Mouse (Mus musculus) heart, embryonic 11.5 days (tissue): ENCODE measurements around the gene Olfr955. TPM values are rescaled to one million over a fixed set of nuclear protein-coding genes. Genes with fewer than 3 reads are reported as not detected.

Source experiments
- ATAC-seq: fragments of 200-750 bp; cut with Nextera tagmentation; replicated peaks from 2 replicates; pipeline ENCODE4 v1.8.0; 2017; ENCODE audit warnings: moderate library complexity; ENCODE audit not compliant: insufficient number of reproducible peaks, low FRiP score, low TSS enrichment
- H3K27ac ChIP-seq: fragments of 300-500 bp; sonication (generic); 2 replicates; pipeline ENCODE4 v1.5.1; 2014; ENCODE audit warnings: mild to moderate bottlenecking, low read depth, low read length
- H3K27me3 ChIP-seq: fragments of 300-500 bp; sonication (generic); 2 replicates; pipeline ENCODE4 v1.6.1; 2014; ENCODE audit warnings: mild to moderate bottlenecking, low read length, mixed read lengths; ENCODE audit not compliant: control insufficient read depth, insufficient read depth
- H3K36me3 ChIP-seq: fragments of 300-500 bp; sonication (generic); 2 replicates; pipeline ENCODE4 v1.6.1; 2014; ENCODE audit warnings: mild to moderate bottlenecking, low read length, moderate library complexity, mixed read lengths; ENCODE audit not compliant: control insufficient read depth, insufficient read depth
- H3K4me1 ChIP-seq: fragments of 300-500 bp; sonication (generic); 2 replicates; pipeline ENCODE4 v1.6.1; 2014; ENCODE audit warnings: low read length; ENCODE audit not compliant: control insufficient read depth, insufficient read depth
- H3K4me2 ChIP-seq: fragments of 300-500 bp; sonication (generic); 2 replicates; pipeline ENCODE4 v1.6.1; 2014; ENCODE audit warnings: mild to moderate bottlenecking, moderate library complexity
- H3K4me3 ChIP-seq: fragments of 300-500 bp; sonication (generic); 2 replicates; pipeline ENCODE4 v1.5.1; 2014; ENCODE audit warnings: low read depth, low read length
- H3K9ac ChIP-seq: fragments of 300-500 bp; sonication (generic); 2 replicates; pipeline ENCODE4 v1.6.1; 2014; ENCODE audit warnings: mild to moderate bottlenecking, low read depth, low read length, moderate library complexity
- H3K9me3 ChIP-seq: fragments of 300-500 bp; sonication (generic); replicated peaks from 2 replicates; pipeline ENCODE4 v1.6.1; 2016; ENCODE audit warnings: low read length; ENCODE audit not compliant: control insufficient read depth
- WGBS: fragments of 180-500 bp; shearing (Covaris S2); extraction: QIAGEN DNeasy Blood & Tissue Kit; methylation state at CpG from one replicate; pipeline ENCODE4 v1.1.7; 2014; ENCODE audit not compliant: insufficient replicate concordance; 5-methylcytosine and 5-hydroxymethylcytosine counted together
- polyA plus RNA-seq: library from polyadenylated mRNA; unstranded; fragments of >200 nt; fragmentation: Nextera tagmentation; extraction: Ambion mirVana; gene quantifications from 2 replicates; pipeline ENCODE4 v1.2.1, GENCODE M21; 2014

Gene Olfr955
- polyA plus RNA-seq, result not detected in 2 replicates

DNA sequence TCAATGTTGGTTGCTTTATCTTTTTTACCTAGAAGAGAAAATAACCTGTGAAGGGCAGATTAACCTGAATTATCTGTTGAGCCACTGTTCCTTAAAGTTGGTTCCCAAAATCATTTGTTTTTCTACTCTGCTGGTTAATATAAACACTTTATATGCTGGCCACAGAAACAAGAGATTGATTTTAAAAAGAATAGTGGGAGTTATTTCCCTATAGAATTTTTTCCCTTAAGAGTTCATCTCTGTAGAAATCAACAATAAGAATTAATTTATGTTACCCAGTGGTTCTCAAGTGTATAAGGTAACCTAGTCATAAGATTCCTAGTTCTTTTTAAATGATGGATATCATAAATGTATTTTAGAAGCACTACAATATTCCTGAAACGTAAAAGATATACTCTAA, at the start of gene Olfr955:
Gene Olfr955 (minus strand): TSS at position 101 of the 400 bp plus-strand sequence.
- Histone ChIP-seq H3K4me3 (no peak within 1 kb of the TSS), H3K9me3 (no peaks in the 10 kb centered on the region), H3K27me3 (no peaks in the 10 kb centered on the region), H3K9ac (no peak within 1 kb of the TSS), H3K36me3 (no peaks in the 10 kb centered on the region), H3K4me1 (no peaks in the 10 kb centered on the region), H3K27ac (no peak within 1 kb of the TSS), H3K4me2 (no peak within 1 kb of the TSS)
- 56% methylated on average over 1 of the region's 1 CpGs for WGBS
- no peak for ATAC-seq

DNA sequence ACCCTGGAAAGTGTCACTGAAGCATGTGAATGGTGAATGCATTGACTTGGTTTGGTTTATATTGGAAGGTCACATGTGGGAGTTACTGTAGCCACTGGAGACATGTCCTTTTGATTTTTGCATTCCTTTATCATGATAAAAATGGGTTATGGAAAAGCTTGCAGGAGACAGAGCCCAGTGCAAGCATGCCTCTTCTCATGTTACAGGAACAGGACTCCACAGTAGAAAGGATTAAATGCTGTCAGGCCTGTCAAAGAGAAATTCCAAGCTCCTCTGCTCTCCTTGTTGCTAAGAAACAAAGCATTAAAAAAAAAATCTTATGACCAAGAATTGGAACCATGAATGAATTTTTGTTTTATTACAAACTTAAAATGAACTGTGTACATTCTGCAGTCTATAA, 46.9 kb upstream of the Olfr955 start:
- Histone ChIP-seq H3K4me3 (no peak overlapping the region), H3K27ac (no peak overlapping the region), H3K4me2 (no peak overlapping the region), H3K27me3 (no peaks in the 10 kb centered on the region), H3K4me1 (no peaks in the 10 kb centered on the region), H3K36me3 (no peaks in the 10 kb centered on the region), H3K9ac (no peak overlapping the region), H3K9me3 (no peaks in the 10 kb centered on the region)
- ATAC-seq, result no peak

GRCm38 (mm10) chr9:39515531-39515930, 43.8 kb upstream of the Olfr955 start, which contains the start of gene Olfr957:
Olfr957 (minus strand) TSS chr9:39515809.
- no peaks in the 10 kb centered on the region for H3K36me3 ChIP-seq
- H3K9ac ChIP-seq, result no peak within 1 kb of the TSS
- no peak for ATAC-seq
- no peak within 1 kb of the TSS for H3K4me2 ChIP-seq
- WGBS, result 61% methylated on average over 3 of the region's 3 CpGs
- no peaks in the 10 kb centered on the region for H3K4me1 ChIP-seq
- H3K9me3 ChIP-seq, result no peaks in the 10 kb centered on the region
- H3K27me3 ChIP-seq, result no peaks in the 10 kb centered on the region
- H3K27ac ChIP-seq, result no peak within 1 kb of the TSS
- no peak within 1 kb of the TSS for H3K4me3 ChIP-seq

- 69% methylated on average over 9 of the region's 9 CpGs for WGBS
- Histone ChIP-seq H3K4me1 (no peaks in the 10 kb centered on the region), H3K4me3 (no peak overlapping the region), H3K27ac (no peak overlapping the region), H3K4me2 (no peak overlapping the region), H3K27me3 (no peaks in the 10 kb centered on the region), H3K9me3 (no peaks in the 10 kb centered on the region), H3K9ac (no peak overlapping the region), H3K36me3 (no peaks in the 10 kb centered on the region)
- no peak for ATAC-seq
Measured at GRCm38 (mm10) chr9:39509412-39509811, 37.7 kb upstream of the Olfr955 start.

GRCm38 (mm10) chr9:39508998-39509397, 37.3 kb upstream of the Olfr955 start:
- Histone ChIP-seq H3K36me3 (no peaks in the 10 kb centered on the region), H3K4me2 (no peak overlapping the region), H3K27ac (no peak overlapping the region), H3K27me3 (no peaks in the 10 kb centered on the region), H3K4me3 (no peak overlapping the region), H3K9ac (no peak overlapping the region), H3K4me1 (no peaks in the 10 kb centered on the region), H3K9me3 (no peaks in the 10 kb centered on the region)
- WGBS, result 7% methylated on average over 6 of the region's 6 CpGs
- no peak for ATAC-seq

DNA sequence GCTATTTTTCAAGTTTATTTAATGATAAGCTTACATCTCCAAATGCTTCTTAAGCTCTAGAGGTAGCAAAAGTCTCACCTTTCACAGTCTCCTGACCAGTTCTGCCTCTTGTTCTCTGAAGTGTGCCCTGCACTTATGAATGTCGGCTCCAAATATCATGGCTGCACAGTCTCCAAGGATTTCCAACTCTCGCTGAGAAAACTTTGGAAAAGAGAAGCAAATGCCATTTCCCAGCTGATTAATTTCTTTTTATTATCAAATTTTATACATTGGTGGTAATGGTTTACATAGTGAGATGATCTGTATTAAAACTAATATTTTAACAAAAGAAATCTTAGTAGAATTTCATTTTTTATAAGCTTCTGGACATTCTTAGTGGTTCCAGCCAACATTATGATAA, 22.2 kb upstream of the Olfr955 start, which contains the start of gene Olfr44:
Gene Olfr44 (minus strand): TSS at position 101 of the 400 bp plus-strand sequence.
- H3K9me3 ChIP-seq, result no peaks in the 10 kb centered on the region
- no peaks in the 10 kb centered on the region for H3K27me3 ChIP-seq
- no peak within 1 kb of the TSS for H3K27ac ChIP-seq
- H3K36me3 ChIP-seq, result no peaks in the 10 kb centered on the region
- no peak for ATAC-seq
- H3K4me1 ChIP-seq, result no peaks in the 10 kb centered on the region
- H3K4me2 ChIP-seq, result no peak within 1 kb of the TSS
- H3K4me3 ChIP-seq, result no peak within 1 kb of the TSS
- no peak within 1 kb of the TSS for H3K9ac ChIP-seq
- WGBS, result 86% methylated on average over 2 of the region's 2 CpGs

GRCm38 (mm10) chr9:39456401-39456800, 15.3 kb downstream of the Olfr955 start, which contains the start of gene Olfr954:
Olfr954 (plus strand) TSS chr9:39456701.
- Histone ChIP-seq H3K9me3 (no peaks in the 10 kb centered on the region), H3K4me2 (no peak within 1 kb of the TSS), H3K4me1 (no peaks in the 10 kb centered on the region), H3K27me3 (no peaks in the 10 kb centered on the region), H3K9ac (no peak within 1 kb of the TSS), H3K27ac (no peak within 1 kb of the TSS), H3K36me3 (no peaks in the 10 kb centered on the region), H3K4me3 (no peak within 1 kb of the TSS)
- no peak for ATAC-seq
- WGBS, result 73% methylated on average over 6 of the region's 6 CpGs

DNA sequence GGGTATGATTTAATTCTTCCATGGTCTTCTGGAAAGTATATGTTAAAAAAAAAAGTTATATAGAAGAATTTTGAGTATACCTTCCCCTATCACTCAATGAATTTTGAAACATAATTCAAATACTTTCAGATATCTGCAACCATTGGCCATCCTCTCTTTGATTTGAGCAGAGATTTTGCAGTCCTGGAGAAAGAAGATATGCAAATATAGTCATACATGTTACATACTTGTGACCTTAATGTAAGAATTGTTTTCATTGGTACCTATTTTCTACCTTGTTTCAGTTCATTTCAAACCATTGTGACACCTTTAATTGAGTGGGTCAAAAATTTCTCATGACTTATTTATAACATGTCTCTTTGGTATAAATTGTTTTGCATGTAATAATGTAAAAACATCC, 44.7 kb downstream of the Olfr955 start, which contains the start of gene Olfr952:
Gene Olfr952 (minus strand): TSS at position 101 of the 400 bp plus-strand sequence.
- H3K9ac ChIP-seq, result no peak within 1 kb of the TSS
- ATAC-seq, result no peak
- no peaks in the 10 kb centered on the region for H3K9me3 ChIP-seq
- no peaks in the 10 kb centered on the region for H3K4me1 ChIP-seq
- H3K4me2 ChIP-seq, result no peak within 1 kb of the TSS
- H3K36me3 ChIP-seq, result no peaks in the 10 kb centered on the region
- H3K27me3 ChIP-seq, result no peaks in the 10 kb centered on the region
- H3K4me3 ChIP-seq, result no peak within 1 kb of the TSS
- H3K27ac ChIP-seq, result no peak within 1 kb of the TSS
